Mouse (Mus musculus) MEL-GATA-1-ER (cell line): ENCODE measurements around the gene Gm5795.
"Not testable (repeated sequence)": the region's sequence is repeated elsewhere in the genome, so short reads cannot be mapped to it uniquely, and the experiment has no call there.

Source experiments
- DNase-seq: peaks from one replicate; pipeline ENCODE4 v3.0.0-alpha.2; 2012; ENCODE audit warnings: low read depth; ENCODE audit errors: extremely low read depth

The Gm5795 gene

GRCm38 (mm10) chr14:3187955-3188354 lies at the start of gene Gm5795:
Gm5795 (plus strand) TSS chr14:3188255.
- not testable (repeated sequence) for DNase-seq

DNA sequence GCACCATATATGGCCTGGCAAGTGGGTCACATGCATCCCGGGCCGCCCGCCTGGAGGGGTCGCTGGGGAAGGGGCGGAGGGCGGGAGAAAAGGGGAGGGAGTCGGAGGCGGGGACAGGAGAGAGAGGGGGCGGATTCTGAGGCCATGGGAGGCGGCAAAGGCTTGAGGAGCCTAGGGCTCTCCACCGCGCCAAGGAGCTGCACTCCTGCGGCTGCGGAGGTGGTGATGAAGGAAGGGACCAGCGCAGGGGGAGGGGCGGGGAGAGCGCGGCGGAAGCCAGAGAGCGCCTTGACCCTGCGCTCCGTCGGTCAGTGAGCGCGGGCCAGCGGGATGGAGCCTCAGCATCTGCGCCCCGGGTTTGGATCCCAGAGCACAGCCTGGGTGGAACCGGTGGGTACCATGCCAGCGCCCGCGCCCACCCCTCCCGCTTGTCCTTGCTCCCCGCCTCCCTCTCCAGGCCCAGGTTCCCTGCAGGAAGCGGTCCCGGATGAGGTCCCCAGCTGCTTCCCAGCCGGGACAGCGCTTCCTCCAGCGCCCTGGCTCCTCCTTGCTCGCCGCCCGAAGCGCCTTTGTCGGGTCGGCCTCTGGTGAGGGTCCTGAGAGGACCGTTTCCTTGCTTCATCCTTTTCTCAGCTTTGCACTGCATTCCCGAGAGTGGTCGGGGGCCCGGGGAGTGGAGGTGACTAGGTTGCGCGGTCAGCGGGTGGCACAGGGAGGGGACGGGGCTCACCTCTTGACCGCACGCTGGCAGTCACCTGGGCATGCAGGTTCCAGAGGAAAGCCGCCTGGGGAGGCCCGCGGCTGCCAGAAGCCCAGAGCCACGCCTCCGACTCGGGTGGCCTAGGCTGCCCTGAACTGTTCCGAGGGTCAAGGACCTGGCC lies 20.5 kb downstream of the Gm5795 start, which contains the start of gene D830030K20Rik:
TSS of gene D830030K20Rik (plus strand) at position 217 of the 881 bp plus-strand sequence.
- DNase-seq = not testable (repeated sequence)

GRCm38 (mm10) chr14:3209367-3209766 lies 21.3 kb downstream of the Gm5795 start:
- not testable (repeated sequence) for DNase-seq
